Mouse (Mus musculus): ENCODE measurements around the gene Hoga1.
"Not testable (repeated sequence)": the region's sequence is repeated elsewhere in the genome, so short reads cannot be mapped to it uniquely, and the experiment has no call there.

GRCm38 (mm10) chr19:42081613-42082012 is 36.2 kb downstream of the Hoga1 start:
- TF ChIP-seq CTCF (IDR thresholded peaks at IDR 0.05; ENCODE audit: control insufficient read depth, insufficient read depth, insufficient replicate concordance, low read depth, low read length); POLR2A (IDR thresholded peaks at IDR 0.05; ENCODE audit: control insufficient read depth, low read depth, low read length): not testable (repeated sequence)

Data from testis, adult 2 months (tissue).